Mouse (Mus musculus): Measurements from ENCODE around the gene Sumo2. TPM values are rescaled to one million over a fixed set of nuclear protein-coding genes. Genes with fewer than 3 reads are reported as not detected.

Sumo2 gene
- total and polyA plus RNA-seq, 3 experiments = 556 to 653 TPM; not detected in 1

DNA sequence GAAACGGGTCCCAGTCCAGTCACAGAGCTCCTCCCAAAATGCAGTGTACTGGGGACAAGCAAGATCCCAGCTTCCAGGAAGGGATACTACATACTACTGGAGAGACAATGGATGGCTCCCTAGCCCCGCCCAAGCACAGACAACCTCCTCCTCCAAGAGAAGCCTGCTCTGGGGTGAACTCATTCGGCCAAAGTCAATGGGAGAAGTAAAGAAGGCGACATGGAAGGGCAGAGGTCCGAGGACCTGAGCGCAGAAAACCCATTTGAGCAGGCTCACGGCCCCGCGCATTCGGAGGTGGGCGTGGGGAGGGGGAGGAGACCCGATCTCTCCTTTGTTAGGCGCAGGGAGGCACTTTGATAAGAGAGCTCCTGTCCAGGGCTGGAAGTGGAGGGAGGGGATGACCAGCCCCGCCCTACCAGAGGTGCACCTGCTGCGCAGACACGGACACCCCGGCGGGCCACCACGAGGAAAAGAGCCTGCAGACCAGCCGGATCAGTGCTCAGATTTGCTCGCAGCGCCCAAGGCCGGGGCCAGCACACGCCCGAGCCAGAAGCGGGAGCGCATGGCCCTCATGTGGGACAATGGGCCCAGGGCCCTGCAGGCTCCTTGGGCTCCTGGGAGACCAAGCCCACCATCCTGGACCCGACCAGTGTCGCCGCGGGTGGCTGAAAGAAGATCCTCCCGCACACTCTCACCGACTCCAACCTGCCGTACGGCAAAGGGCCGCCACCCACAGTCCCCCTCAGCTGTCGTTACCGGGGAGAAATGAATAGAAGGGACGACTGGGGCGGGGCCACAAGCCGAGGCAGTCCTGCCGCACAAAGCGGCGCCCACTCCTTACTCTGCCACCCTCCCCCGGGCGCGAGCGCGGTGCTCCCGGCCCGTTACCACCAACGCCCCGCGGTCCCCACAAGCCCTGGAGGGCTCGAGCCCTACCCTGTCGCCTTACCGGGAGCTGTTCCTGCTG lies 22.5 kb downstream of the Sumo2 start:
- peak; percentile 72 for DNase-seq (ENCODE audit: low read depth, low spot score)
- no peaks in the 10 kb centered on the region for H3K27me3 ChIP-seq (ENCODE audit: control insufficient read depth in 1 of 2, insufficient read depth in 2 of 2, low read length in 2 of 2)
- peak; percentile 14; the same call in 1 of the 2 replicates for TF ChIP-seq POLR2AphosphoS2 (IDR thresholded peaks at IDR 0.05; ENCODE audit: low read length)
- TF ChIP-seq NRF1 (IDR thresholded peaks at IDR 0.05; ENCODE audit: insufficient read depth, low read depth, low read length, poor library complexity, severe bottlenecking) = peak; percentile 33; the same call in 1 of the 2 replicates
- no peak for TF ChIP-seq TBP (IDR thresholded peaks at IDR 0.05; ENCODE audit: low read depth, low read length)
- TF ChIP-seq MYB (IDR thresholded peaks at IDR 0.05; ENCODE audit: low read depth, low read length) = no peak
- no peak for TF ChIP-seq MEF2A (IDR thresholded peaks at IDR 0.05; ENCODE audit: extremely low read depth, insufficient replicate concordance, low read depth, low read length, poor library complexity, severe bottlenecking)
- peak; percentile 44; the same call in 1 of the 2 replicates for TF ChIP-seq MAZ (IDR thresholded peaks at IDR 0.05; ENCODE audit: low read depth, low read length)
- no peak for TF ChIP-seq HCFC1 (IDR thresholded peaks at IDR 0.05; ENCODE audit: low read depth, low read length)
- TF ChIP-seq GABPA (IDR thresholded peaks at IDR 0.05; ENCODE audit: low read depth, low read length) = no peak
- no peak for TF ChIP-seq ZC3H11A (IDR thresholded peaks at IDR 0.05; ENCODE audit: low read depth, low read length)
- TF ChIP-seq NELFE (IDR thresholded peaks at IDR 0.05; ENCODE audit: low read depth, low read length) = no peak
- TF ChIP-seq CHD2 (IDR thresholded peaks at IDR 0.05; ENCODE audit: low read length) = no peak
- no peak for TF ChIP-seq SMC3 (IDR thresholded peaks at IDR 0.05; ENCODE audit: low read depth, low read length)
- peak; percentile 37; the same call in 1 of the 2 replicates for TF ChIP-seq MAX (IDR thresholded peaks at IDR 0.05; ENCODE audit: low read length)
- no peak; the same call in 1 of the 2 replicates for TF ChIP-seq TCF12 (IDR thresholded peaks at IDR 0.05; ENCODE audit: low read depth, low read length)
- peaks cover 29 to 40% of the 10 kb centered on the region in 2 experiments for H3K4me1 ChIP-seq (ENCODE audit: control insufficient read depth in 1 of 2, insufficient read depth in 2 of 2, low read length in 2 of 2)
- peak overlapping the region; percentile 96 for H3K9ac ChIP-seq (ENCODE audit: control insufficient read depth, low read depth, low read length, poor library complexity, severe bottlenecking)
- peaks cover 55% of the 10 kb centered on the region for H3K79me2 ChIP-seq (ENCODE audit: control insufficient read depth, insufficient read depth, low read length, poor library complexity)
- H3K36me3 ChIP-seq (ENCODE audit: control insufficient read depth in 1 of 2, insufficient read depth in 2 of 2, low read length in 2 of 2) = peaks cover 4 to 38% of the 10 kb centered on the region in 2 experiments; a peak in 3 of 4 replicates
- H3K27ac ChIP-seq (ENCODE audit: control insufficient read depth, low read depth, low read length) = peak overlapping the region; percentile 86
- H3K4me3 ChIP-seq (ENCODE audit: control insufficient read depth in 1 of 2, insufficient read depth in 1 of 2, low read depth in 2 of 2, low read length in 2 of 2) = peak overlapping the region; percentile 78 to 96
- no peaks in the 10 kb centered on the region for H3K9me3 ChIP-seq (replicated peaks; ENCODE audit: insufficient read depth, low read length)

- peaks cover 37 to 49% of the 10 kb centered on the region in 2 experiments for H3K4me1 ChIP-seq (ENCODE audit: control insufficient read depth in 1 of 2, insufficient read depth in 2 of 2, low read length in 2 of 2)
- DNase-seq (ENCODE audit: low read depth, low spot score) = peak; percentile 93
- no peaks in the 10 kb centered on the region for H3K27me3 ChIP-seq (ENCODE audit: control insufficient read depth in 1 of 2, insufficient read depth in 2 of 2, low read length in 2 of 2)
- peak overlapping the region; percentile 78 to 96 for H3K4me3 ChIP-seq (ENCODE audit: control insufficient read depth in 1 of 2, insufficient read depth in 1 of 2, low read depth in 2 of 2, low read length in 2 of 2)
- H3K36me3 ChIP-seq (ENCODE audit: control insufficient read depth in 1 of 2, insufficient read depth in 2 of 2, low read length in 2 of 2) = peaks cover 4 to 47% of the 10 kb centered on the region in 2 experiments; a peak in 3 of 4 replicates
- H3K9me3 ChIP-seq (replicated peaks; ENCODE audit: insufficient read depth, low read length) = no peaks in the 10 kb centered on the region
- peak overlapping the region; percentile 86 for H3K27ac ChIP-seq (ENCODE audit: control insufficient read depth, low read depth, low read length)
- peaks cover 64% of the 10 kb centered on the region for H3K79me2 ChIP-seq (ENCODE audit: control insufficient read depth, insufficient read depth, low read length, poor library complexity)
- peak overlapping the region; percentile 96 for H3K9ac ChIP-seq (ENCODE audit: control insufficient read depth, low read depth, low read length, poor library complexity, severe bottlenecking)
- peak; percentile 65; the same call in 1 of the 2 replicates for TF ChIP-seq MAZ (IDR thresholded peaks at IDR 0.05; ENCODE audit: low read depth, low read length)
- TF ChIP-seq SIN3A (IDR thresholded peaks at IDR 0.05; ENCODE audit: low read length) = peak; percentile 90
- no peak for TF ChIP-seq E2F4 (IDR thresholded peaks at IDR 0.05; ENCODE audit: borderline replicate concordance, low read depth, low read length)
- no peak for TF ChIP-seq NRF1 (IDR thresholded peaks at IDR 0.05; ENCODE audit: insufficient read depth, low read depth, low read length, poor library complexity, severe bottlenecking)
- TF ChIP-seq BHLHE40 (IDR thresholded peaks at IDR 0.05; ENCODE audit: borderline replicate concordance, low read depth, low read length) = no peak
- TF ChIP-seq GATA1 (IDR thresholded peaks at IDR 0.05; ENCODE audit: low read depth, low read length) = 0 out of 2 replicates have a peak, but pooled peaks have one; percentile 25
- no peak for TF ChIP-seq RCOR1 (IDR thresholded peaks at IDR 0.05; ENCODE audit: low read depth, low read length)
- TF ChIP-seq RAD21 (IDR thresholded peaks at IDR 0.05; ENCODE audit: low read depth, low read length) = no peak
- TF ChIP-seq EP300 (IDR thresholded peaks at IDR 0.05; ENCODE audit: low read depth in 1 of 2, low read length in 2 of 2) = no peak
- peak; percentile 90 for TF ChIP-seq MXI1 (IDR thresholded peaks at IDR 0.05; ENCODE audit: low read depth, low read length)
- TF ChIP-seq USF2 (IDR thresholded peaks at IDR 0.05; ENCODE audit: borderline replicate concordance in 1 of 2, insufficient read depth in 1 of 2, low read depth in 1 of 2, low read length in 2 of 2) = no peak
- no peak for TF ChIP-seq ZC3H11A (IDR thresholded peaks at IDR 0.05; ENCODE audit: low read depth, low read length)
- TF ChIP-seq NELFE (IDR thresholded peaks at IDR 0.05; ENCODE audit: low read depth, low read length) = no peak
- no peak for TF ChIP-seq GABPA (IDR thresholded peaks at IDR 0.05; ENCODE audit: low read depth, low read length)
- TF ChIP-seq POLR2A (IDR thresholded peaks at IDR 0.05; ENCODE audit: control insufficient read depth in 1 of 2, insufficient read depth in 1 of 2, low read depth in 1 of 2, low read length in 2 of 2, poor library complexity in 1 of 2) = peak; percentile 31 to 43; a peak in 2 of 4 replicates
- no peak for TF ChIP-seq POLR2AphosphoS5 (IDR thresholded peaks at IDR 0.05; ENCODE audit: borderline replicate concordance, low read depth, low read length)
- TF ChIP-seq MYB (IDR thresholded peaks at IDR 0.05; ENCODE audit: low read depth, low read length) = no peak
- no peak for TF ChIP-seq TAL1 (IDR thresholded peaks at IDR 0.05; ENCODE audit: low read length)
These were observed 23.5 kb downstream of the Sumo2 start for GRCm38 (mm10) chr11:115512407-115513183.

Measured in MEL (cell line).